Mouse (Mus musculus): ENCODE data around the gene Foxp1. TPM values are rescaled to one million over a fixed set of nuclear protein-coding genes. Genes with fewer than 3 reads are reported as not detected.

Foxp1 gene
- total RNA-seq, 4 experiments from 2014 or later: 90.9 to 101 (median 95.2) TPM

DNA sequence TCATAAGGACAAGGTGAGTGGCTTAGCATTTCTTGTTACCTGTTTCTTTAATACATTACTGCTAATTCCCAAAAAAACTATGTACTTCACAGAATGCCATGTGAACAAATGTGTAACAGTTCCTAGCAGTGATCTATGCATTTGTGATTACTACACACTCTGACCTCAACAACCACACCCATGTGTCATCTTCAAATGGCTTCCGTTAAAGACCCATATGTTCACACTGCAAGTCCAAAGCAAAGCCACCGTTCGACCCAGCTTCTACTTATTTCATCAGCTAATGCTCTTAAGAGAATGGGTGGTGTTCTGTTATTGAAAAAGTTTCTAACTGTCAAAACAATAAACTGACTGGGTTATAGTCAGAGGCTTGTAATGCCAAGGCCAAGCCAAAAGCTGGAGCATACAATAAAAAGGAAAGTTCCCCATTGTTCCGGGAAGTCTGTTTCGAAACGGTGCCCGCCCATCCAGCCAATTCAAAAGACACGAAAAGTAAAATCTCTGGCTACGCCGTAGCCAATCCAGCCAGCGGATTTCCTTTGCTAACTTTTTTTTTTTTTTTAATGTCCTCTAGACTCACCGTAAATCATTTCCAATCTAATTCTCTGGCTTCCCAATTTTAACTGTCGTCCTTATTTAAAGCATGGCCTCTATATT is 187.2 kb downstream of the Foxp1 start:
- no peak for DNase-seq (ENCODE audit: low spot score in 2 of 2)

GRCm38 (mm10) chr6:99334255-99334654 is 188.3 kb downstream of the Foxp1 start:
- no peak for DNase-seq (ENCODE audit: low spot score in 2 of 2)

- no peak for DNase-seq (ENCODE audit: low spot score in 2 of 2)
These were observed 189.4 kb downstream of the Foxp1 start for GRCm38 (mm10) chr6:99333127-99333526.

DNA sequence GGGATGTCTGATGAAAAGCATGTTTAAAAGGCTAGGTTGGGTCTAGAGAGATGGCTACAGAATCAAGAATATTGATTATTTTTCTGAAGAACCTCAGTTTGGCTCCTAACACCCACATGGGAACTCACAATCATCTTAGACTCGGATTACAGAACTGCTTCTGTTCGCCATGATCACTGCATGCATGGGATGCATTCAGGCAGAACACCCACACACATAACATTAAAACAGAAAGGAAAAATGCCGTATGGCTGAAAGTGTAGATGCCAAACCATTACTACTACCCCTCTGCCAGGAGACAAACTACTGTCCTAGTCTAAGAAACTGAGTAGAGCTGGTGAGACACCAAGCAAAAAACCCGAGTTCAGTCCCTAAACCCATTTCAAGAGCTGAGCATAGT is 192.4 kb downstream of the Foxp1 start:
- DNase-seq (ENCODE audit: low spot score in 2 of 2): no peak

GRCm38 (mm10) chr6:99328634-99329033 is 193.9 kb downstream of the Foxp1 start:
- no peak for DNase-seq (ENCODE audit: low spot score in 2 of 2)

DNA sequence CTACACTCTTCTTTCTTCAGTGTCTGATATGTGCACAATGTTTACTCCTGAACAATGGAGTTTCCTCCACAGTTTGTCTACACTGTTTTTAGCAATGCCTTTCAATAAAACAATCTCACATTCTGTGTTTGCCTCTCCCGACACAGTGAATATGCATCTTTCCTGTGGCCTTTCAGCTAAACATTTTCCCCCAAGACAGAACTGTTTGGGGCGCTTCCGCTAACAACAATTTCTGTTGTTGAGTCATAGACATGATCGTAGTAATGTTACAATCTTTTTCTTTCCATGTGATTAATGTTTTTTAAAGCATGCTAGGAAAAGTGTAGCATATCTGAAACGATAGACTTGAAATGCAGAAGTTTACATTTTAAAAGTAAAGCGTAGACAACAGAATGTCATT is 194.4 kb downstream of the Foxp1 start:
- DNase-seq (ENCODE audit: low spot score in 2 of 2): no peak

DNA sequence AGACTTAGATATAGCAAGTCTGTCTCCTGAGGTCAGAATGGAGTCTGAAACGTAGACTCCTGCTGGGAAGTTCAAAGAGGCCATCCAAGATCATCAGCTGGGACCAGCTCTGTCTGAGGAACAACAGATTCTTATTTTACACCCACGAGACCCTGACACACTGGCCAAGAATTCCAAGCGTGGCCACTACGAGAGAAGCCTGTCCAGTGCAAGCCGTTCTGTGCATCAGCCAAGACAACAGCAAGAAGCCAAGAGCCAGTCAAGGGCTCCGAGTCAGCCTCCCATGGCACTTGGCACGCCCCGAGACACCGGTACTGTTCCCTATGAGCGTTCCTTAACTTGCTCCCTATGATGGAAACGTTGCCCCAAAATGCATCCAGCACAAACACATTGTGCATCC is 194.8 kb downstream of the Foxp1 start:
- no peak for DNase-seq (ENCODE audit: low spot score in 2 of 2)

GRCm38 (mm10) chr6:99325881-99326280 is 196.6 kb downstream of the Foxp1 start:
- no peak for DNase-seq (ENCODE audit: low spot score in 2 of 2)

GRCm38 (mm10) chr6:99325461-99325860 is 197.1 kb downstream of the Foxp1 start:
- DNase-seq (ENCODE audit: low spot score in 2 of 2): no peak

GRCm38 (mm10) chr6:99322132-99322904 is 200.2 kb downstream of the Foxp1 start:
- DNase-seq (ENCODE audit: low spot score in 2 of 2): no peak

GRCm38 (mm10) chr6:99320444-99320843 is 202.1 kb downstream of the Foxp1 start:
- no peak for DNase-seq (ENCODE audit: low spot score in 2 of 2)

GRCm38 (mm10) chr6:99319415-99320405 is 202.8 kb downstream of the Foxp1 start:
- DNase-seq (ENCODE audit: low spot score in 2 of 2): no peak

DNA sequence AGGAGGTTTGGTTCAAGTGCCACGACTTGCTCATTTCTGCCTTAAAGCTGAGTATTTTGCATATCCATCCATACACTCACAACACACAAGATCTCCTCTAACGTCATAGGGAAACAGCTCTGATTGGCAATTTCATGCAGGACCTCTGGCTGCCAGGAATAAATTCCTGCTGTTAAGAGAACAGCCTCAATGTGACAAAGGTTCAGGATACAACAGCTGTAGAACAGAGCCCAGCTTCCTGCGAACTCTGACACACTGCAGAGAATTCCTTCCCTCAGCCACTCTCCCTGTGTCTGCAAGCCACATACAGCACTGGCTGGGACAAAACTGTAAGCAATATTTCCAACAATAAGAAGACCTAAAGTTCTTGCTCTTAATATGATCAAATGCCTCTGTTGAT is 207.8 kb downstream of the Foxp1 start:
- no peak for DNase-seq (ENCODE audit: low spot score in 2 of 2)

- DNase-seq (ENCODE audit: low spot score in 2 of 2): no peak
These were observed 212.0 kb downstream of the Foxp1 start for GRCm38 (mm10) chr6:99310529-99310928.

DNA sequence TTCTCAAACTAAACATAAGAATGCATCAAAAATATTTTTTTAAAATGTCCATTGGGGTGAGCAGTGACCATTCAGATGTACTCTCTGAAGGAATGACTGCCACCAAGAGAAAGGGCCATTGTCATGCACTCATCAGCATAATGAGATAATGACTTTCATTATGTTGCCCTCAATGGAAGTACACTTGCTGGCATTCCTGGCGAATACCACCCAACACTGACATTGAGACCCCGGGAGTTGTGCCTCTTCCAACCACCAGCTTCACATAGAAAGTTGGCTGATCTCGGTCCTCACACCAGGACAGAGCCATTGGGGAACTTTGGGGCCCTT is 212.4 kb downstream of the Foxp1 start:
- DNase-seq (ENCODE audit: low spot score in 2 of 2): no peak

GRCm38 (mm10) chr6:99309466-99310170 is 212.9 kb downstream of the Foxp1 start:
- DNase-seq (ENCODE audit: low spot score in 2 of 2): no peak

- no peak for DNase-seq (ENCODE audit: low spot score in 2 of 2)
These were observed 216.8 kb downstream of the Foxp1 start for GRCm38 (mm10) chr6:99305751-99306150.

DNA sequence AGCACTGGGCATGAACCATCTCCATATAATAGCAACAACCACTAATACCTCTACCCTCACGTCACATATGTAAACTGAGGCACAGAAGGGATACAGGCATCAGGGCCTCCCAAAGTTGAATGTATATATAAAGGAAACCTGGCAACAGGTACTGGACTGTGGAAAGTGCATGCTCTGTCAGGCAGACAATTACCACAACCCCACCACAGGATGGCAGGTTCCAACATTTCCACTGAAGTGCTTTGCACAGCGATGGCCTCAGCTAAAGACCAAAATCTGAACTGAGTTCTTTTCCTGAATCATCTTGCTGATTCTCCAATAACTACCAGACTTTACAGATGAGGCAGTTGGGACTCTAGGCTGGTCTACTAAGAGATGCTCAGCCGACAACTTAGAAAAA is 217.3 kb downstream of the Foxp1 start:
- no peak for DNase-seq (ENCODE audit: low spot score in 2 of 2)

- DNase-seq (ENCODE audit: low spot score in 2 of 2): no peak
These were observed 219.7 kb downstream of the Foxp1 start for GRCm38 (mm10) chr6:99302662-99303435.

- no peak for DNase-seq (ENCODE audit: low spot score in 2 of 2)
These were observed 220.6 kb downstream of the Foxp1 start for GRCm38 (mm10) chr6:99301923-99302322.

DNA sequence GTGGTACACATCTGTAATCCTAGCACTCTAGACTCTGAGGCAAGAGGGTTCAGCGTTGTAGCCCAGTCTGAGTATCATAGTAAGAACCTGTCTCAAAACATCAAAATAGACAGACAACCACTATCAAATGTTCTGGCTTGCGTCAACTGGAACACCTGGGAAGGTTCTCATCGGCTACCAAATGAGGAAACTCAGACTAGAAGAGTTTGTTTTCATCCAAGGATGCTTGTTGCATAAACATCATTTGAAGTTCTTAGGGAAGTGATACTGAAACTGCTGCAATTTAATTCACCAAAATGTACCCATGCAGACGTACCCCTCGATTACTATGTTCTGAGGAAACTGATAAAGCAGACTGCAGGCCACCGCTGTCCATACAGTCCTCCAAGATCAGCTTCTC is 222.3 kb downstream of the Foxp1 start:
- no peak for DNase-seq (ENCODE audit: low spot score in 2 of 2)
